In the genomic region with DNA sequence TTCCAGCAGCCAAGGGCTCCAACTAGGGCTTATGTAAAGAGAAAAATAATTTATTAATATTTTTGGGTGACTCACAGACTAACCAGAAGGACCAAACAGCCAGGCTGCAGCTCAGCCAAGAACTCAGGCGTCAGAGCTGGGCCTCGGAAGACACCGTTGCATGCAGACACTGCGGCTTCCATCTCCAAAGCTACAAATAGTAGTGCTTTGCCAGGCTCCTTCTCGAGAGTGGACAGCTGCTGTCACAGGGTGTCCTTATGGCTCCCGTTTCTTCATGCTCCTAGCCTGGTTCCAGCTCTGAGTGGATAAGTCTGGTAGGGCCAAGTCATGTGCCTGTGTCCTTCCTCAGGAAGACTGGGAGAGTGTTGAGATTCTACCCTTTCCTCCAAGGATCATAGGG, we compare ENCODE assay signal across 11 mouse cellular contexts.
A peak's percentile ranks its signal among the peaks of the same experiment; 100 is the strongest.
DNase-seq lines count a peak whose midpoint lies in the region; ATAC-seq lines count a peak whose summit lies in the region.
"Had no signal": no experiment of that assay in that cellular context is flagged by ENCODE, and none has a peak within 500 bp of the region (broad histone marks: within the 10 kb centered on the region; RNA-seq: fewer than 3 reads in every experiment).

No protein-coding gene starts in this region.

- no peaks in the 10 kb centered on the region for H3K4me1 ChIP-seq in heart, embryonic 11.5 days (ENCODE audit: control insufficient read depth, insufficient read depth, low read length)
- peaks cover 18% of the 10 kb centered on the region for H3K4me1 ChIP-seq in embryonic facial prominence, embryonic 10.5 days

- H3K27ac ChIP-seq in heart, embryonic 11.5 days (ENCODE audit: low read depth, low read length) = no peak overlapping the region
- H3K27ac ChIP-seq in embryonic facial prominence, embryonic 10.5 days (replicated peaks) = no peak overlapping the region
- H3K27ac ChIP-seq: forebrain, embryonic 15.5 days; macrophage had no signal

- 82% methylated on average over 6 of the region's 6 CpGs for WGBS in heart, embryonic 11.5 days (ENCODE audit: insufficient replicate concordance)
- WGBS in embryonic facial prominence, embryonic 10.5 days = 90% methylated on average over 6 of the region's 6 CpGs

- H3K9ac ChIP-seq in heart, embryonic 11.5 days (ENCODE audit: low read depth, low read length) = no peak overlapping the region
- H3K9ac ChIP-seq: forebrain, embryonic 15.5 days had no signal

- H3K4me3 ChIP-seq in heart, embryonic 11.5 days (ENCODE audit: low read depth, low read length) = no peak overlapping the region
- no peak overlapping the region for H3K4me3 ChIP-seq in embryonic facial prominence, embryonic 10.5 days
- H3K4me3 ChIP-seq: forebrain, embryonic 15.5 days had no signal

- ATAC-seq in heart, embryonic 11.5 days (replicated peaks; ENCODE audit: insufficient number of reproducible peaks, low FRiP score, low TSS enrichment) = no peak
- ATAC-seq in megakaryocyte, adult 5-6 weeks (ENCODE audit: poor library complexity, severe bottlenecking) = no peak
- ATAC-seq: forebrain, embryonic 15.5 days had no signal

- no peaks in the 10 kb centered on the region for H3K36me3 ChIP-seq in heart, embryonic 11.5 days (ENCODE audit: control insufficient read depth, insufficient read depth, low read length)
- H3K36me3 ChIP-seq in embryonic facial prominence, embryonic 10.5 days (replicated peaks) = no peaks in the 10 kb centered on the region
- H3K36me3 ChIP-seq: forebrain, embryonic 15.5 days had no signal

- no peaks in the 10 kb centered on the region for H3K9me3 ChIP-seq in heart, embryonic 11.5 days (replicated peaks; ENCODE audit: control insufficient read depth, low read length)
- no peaks in the 10 kb centered on the region for H3K9me3 ChIP-seq in embryonic facial prominence, embryonic 10.5 days
- H3K9me3 ChIP-seq: forebrain, embryonic 15.5 days had no signal

- peak; percentile 97 for DNase-seq in heart, adult 11 months
- peak; percentile 53 for DNase-seq in adrenal gland, adult 2 months
- peak; percentile 99 for DNase-seq in cerebellum, adult 9-11 months
- peak; percentile 9 to 18 for DNase-seq in heart, postnatal 36 days
- DNase-seq in embryonic facial prominence, embryonic 10.5 days (ENCODE audit: low spot score) = no peak
- no peak for DNase-seq in kidney, postnatal 4 days
- DNase-seq: B cell, adult 2 months had no signal

- intact Hi-C loops in heart, postnatal 36 days (cut with DNase I) = no loop called here

- H3K27me3 ChIP-seq in heart, embryonic 11.5 days (ENCODE audit: control insufficient read depth, insufficient read depth, low read length) = no peaks in the 10 kb centered on the region
- no peaks in the 10 kb centered on the region for H3K27me3 ChIP-seq in embryonic facial prominence, embryonic 10.5 days (replicated peaks; ENCODE audit: low read depth, poor library complexity, severe bottlenecking)
- H3K27me3 ChIP-seq: forebrain, embryonic 15.5 days had no signal

- H3K4me2 ChIP-seq in heart, embryonic 11.5 days = no peak overlapping the region
- H3K4me2 ChIP-seq: forebrain, embryonic 15.5 days had no signal

Comparison
In these comparisons a context has a peak if more than half of its experiments do, and no peak if none do; other contexts are left out.
1. DNase-seq: peak in heart, adult 11 months (single experiment), adrenal gland, adult 2 months (single experiment), cerebellum, adult 9-11 months (single experiment) and heart, postnatal 36 days (2 of 2); none in embryonic facial prominence, embryonic 10.5 days (single experiment) and kidney, postnatal 4 days (0 of 2).